Comparison of ENCODE assay signal across 21 mouse cellular contexts in the genomic region with DNA sequence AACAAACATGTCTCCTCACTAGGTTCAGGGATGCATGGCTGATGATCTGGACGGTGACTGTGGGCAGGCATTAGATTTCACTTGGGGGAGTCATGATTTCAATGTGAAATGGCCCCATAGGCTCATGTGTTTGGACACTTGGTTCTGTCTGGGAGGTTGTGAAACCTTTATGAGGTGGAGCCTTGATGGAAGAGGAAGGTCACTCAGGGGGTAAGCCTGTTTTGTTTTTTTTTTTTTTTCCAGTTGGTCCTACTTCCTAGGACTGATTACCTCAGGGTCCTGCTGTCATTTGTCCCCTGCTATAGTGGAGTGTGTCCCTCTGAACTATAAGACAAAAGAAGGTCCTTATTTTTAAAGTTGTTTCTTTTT. TPM values are rescaled to one million over a fixed set of nuclear protein-coding genes. Genes with fewer than 3 reads are reported as not detected.
A peak's percentile ranks its signal among the peaks of the same experiment; 100 is the strongest.
DNase-seq lines count a peak whose midpoint lies in the region; ATAC-seq and TF ChIP-seq lines count a peak whose summit lies in the region.
"Had no signal": no experiment of that assay in that cellular context is flagged by ENCODE, and none has a peak within 500 bp of the region (broad histone marks: within the 10 kb centered on the region; RNA-seq: fewer than 3 reads in every experiment).

No protein-coding gene starts in this region.

- intact Hi-C loops in heart, postnatal 14 days (cut with DNase I), result no loop called here

- no peak overlapping the region for H3K4me3 ChIP-seq in kidney, embryonic 16.5 days (ENCODE audit: low read length)
- H3K4me3 ChIP-seq in CH12.LX (replicated peaks in 1 of 3; ENCODE audit: low read depth in 2 of 3, low read length in 2 of 3, poor library complexity in 1 of 3), result no peak overlapping the region
- H3K4me3 ChIP-seq in liver, embryonic 12.5 days, result no peak overlapping the region
- H3K4me3 ChIP-seq: embryonic facial prominence, embryonic 10.5 days; forebrain, embryonic 13.5 days; gastrocnemius, adult 2 months; heart, embryonic 10.5 days had no signal

- no peak for TF ChIP-seq CTCF in CH12.LX (conservative IDR thresholded peaks at IDR 0.05 in 1 of 2, IDR thresholded peaks at IDR 0.05 in 1 of 2; ENCODE audit: low read depth in 2 of 2, low read length in 2 of 2)

- peak; percentile 44 for DNase-seq in heart, adult 11 months
- DNase-seq in heart, postnatal 14 days, result no peak
- DNase-seq in kidney, postnatal 25 days, result no peak
- no peak for DNase-seq in CH12.LX (ENCODE audit: extremely low read depth)
- DNase-seq in urinary bladder, adult 18-20 months (ENCODE audit: low spot score in 2 of 2), result no peak
- DNase-seq: adrenal gland, adult 2 months; adrenal gland, postnatal 36 days; cerebellum, adult 2 months; cerebellum, postnatal 10 days; forebrain, postnatal 0 days; gastrocnemius, adult 2 months; gastrocnemius, postnatal 25 days; heart, adult 18-20 months; heart, postnatal 10 days had no signal

- no peaks in the 10 kb centered on the region for H3K79me2 ChIP-seq in CH12.LX (replicated peaks; ENCODE audit: control insufficient read depth, extremely low read depth, insufficient read depth, poor library complexity, severe bottlenecking)

- peaks cover 3% of the 10 kb centered on the region for H3K9me3 ChIP-seq in kidney, embryonic 16.5 days (ENCODE audit: low read length)
- H3K9me3 ChIP-seq in CH12.LX (replicated peaks; ENCODE audit: low read length), result peaks cover 3% of the 10 kb centered on the region
- H3K9me3 ChIP-seq in liver, embryonic 12.5 days (replicated peaks), result 0 out of 2 replicates have a peak, but pooled peaks cover 3% of the 10 kb centered on the region

- TF ChIP-seq EP300 in CH12.LX (IDR thresholded peaks at IDR 0.05; ENCODE audit: low read length), result no peak

- H3K36me3 ChIP-seq in kidney, embryonic 16.5 days (ENCODE audit: insufficient read depth, low read length), result no peaks in the 10 kb centered on the region
- no peaks in the 10 kb centered on the region for H3K36me3 ChIP-seq in CH12.LX (replicated peaks in 1 of 2; ENCODE audit: control insufficient read depth in 1 of 2, insufficient read depth in 1 of 2, low read length in 1 of 2)
- H3K36me3 ChIP-seq in liver, embryonic 12.5 days, result no peaks in the 10 kb centered on the region
- H3K36me3 ChIP-seq: embryonic facial prominence, embryonic 10.5 days; heart, embryonic 10.5 days had no signal

- no peak overlapping the region for H3K4me2 ChIP-seq in kidney, embryonic 16.5 days (replicated peaks; ENCODE audit: low read depth, low read length)
- H3K4me2 ChIP-seq in CH12.LX (ENCODE audit: insufficient read depth, low read depth, poor library complexity, severe bottlenecking), result no peak overlapping the region
- no peak overlapping the region for H3K4me2 ChIP-seq in liver, embryonic 12.5 days
- H3K4me2 ChIP-seq: forebrain, embryonic 13.5 days had no signal

- TF ChIP-seq RAD21 in CH12.LX (IDR thresholded peaks at IDR 0.05; ENCODE audit: low read depth, low read length), result no peak

- no peak overlapping the region for H3K9ac ChIP-seq in kidney, embryonic 16.5 days (replicated peaks; ENCODE audit: low read length)
- H3K9ac ChIP-seq in CH12.LX (ENCODE audit: insufficient read depth, low read depth), result no peak overlapping the region
- H3K9ac ChIP-seq in liver, embryonic 12.5 days, result no peak overlapping the region
- H3K9ac ChIP-seq: forebrain, embryonic 13.5 days; forebrain, postnatal 0 days had no signal

- H3K27me3 ChIP-seq in kidney, embryonic 16.5 days (ENCODE audit: insufficient read depth, low read length), result no peaks in the 10 kb centered on the region
- no peaks in the 10 kb centered on the region for H3K27me3 ChIP-seq in CH12.LX (replicated peaks)
- peaks cover 11% of the 10 kb centered on the region for H3K27me3 ChIP-seq in liver, embryonic 12.5 days (replicated peaks)
- H3K27me3 ChIP-seq: forebrain, embryonic 13.5 days had no signal

- 0 out of 2 replicates have a peak, but pooled peaks have one; percentile 23 for ATAC-seq in kidney, embryonic 16.5 days (ENCODE audit: low FRiP score, low TSS enrichment)
- peak; percentile 76 for ATAC-seq in megakaryocyte progenitor cell, adult 5-6 weeks (replicated peaks; ENCODE audit: poor library complexity)
- no peak for ATAC-seq in liver, embryonic 12.5 days
- ATAC-seq: forebrain, embryonic 13.5 days; forebrain, postnatal 0 days; hindbrain, postnatal 0 days had no signal

- dilution Hi-C loops in CH12.LX (cut with MboI; ENCODE audit: extremely low pct_ligation_motif_present, extremely low pct_unique_long_range_greater_than_20kb, low sequenced_read_pairs), result no loop called here

- no peak overlapping the region for H3K27ac ChIP-seq in kidney, embryonic 16.5 days (ENCODE audit: low read length)
- no peak overlapping the region for H3K27ac ChIP-seq in CH12.LX (ENCODE audit: insufficient read depth, low read depth)
- H3K27ac ChIP-seq in liver, embryonic 12.5 days, result no peak overlapping the region
- H3K27ac ChIP-seq: embryonic facial prominence, embryonic 10.5 days; forebrain, embryonic 13.5 days; gastrocnemius, adult 2 months; heart, embryonic 10.5 days; hindbrain, postnatal 0 days had no signal

- H3K4me1 ChIP-seq in kidney, embryonic 16.5 days (ENCODE audit: insufficient read depth, low read length), result no peaks in the 10 kb centered on the region
- H3K4me1 ChIP-seq in CH12.LX (ENCODE audit: control insufficient read depth in 1 of 2, insufficient read depth in 2 of 2), result peaks cover 4 to 15% of the 10 kb centered on the region in 2 experiments; a peak in 3 of 4 replicates
- no peaks in the 10 kb centered on the region for H3K4me1 ChIP-seq in liver, embryonic 12.5 days
- H3K4me1 ChIP-seq: forebrain, embryonic 13.5 days; heart, embryonic 10.5 days had no signal

- TF ChIP-seq POLR2A in CH12.LX (IDR thresholded peaks at IDR 0.05; ENCODE audit: low read depth, low read length), result no peak

- 38% methylated on average over 1 of the region's 1 CpGs for WGBS in kidney, embryonic 16.5 days
- WGBS in liver, embryonic 12.5 days (ENCODE audit: insufficient replicate concordance), result 64% methylated on average over 1 of the region's 1 CpGs

- in situ Hi-C loops in CH12.LX (cut with MboI; ENCODE audit: low pct_ligation_motif_present, low pct_unique_long_range_greater_than_20kb, low sequenced_read_pairs), result no loop called here

TF ChIP-seq in CH12.LX, 34 proteins besides CTCF, POLR2A, EP300 and RAD21:
- TF ChIP-seq ZKSCAN1 (IDR thresholded peaks at IDR 0.05; ENCODE audit: borderline replicate concordance, low read depth, low read length) (no peak), UBTF (IDR thresholded peaks at IDR 0.05; ENCODE audit: low read depth, low read length) (no peak), JUND (conservative IDR thresholded peaks at IDR 0.05; ENCODE audit: low read depth, low read length) (no peak), ZNF384 (IDR thresholded peaks at IDR 0.05; ENCODE audit: low read depth, low read length) (peak; percentile 74)

RNA-seq across cellular contexts. Expression of a gene that starts 33.1 kb away (rescaled TPM):
- 10 to 100 TPM; 16.3 to 17.0 TPM for total RNA-seq in heart, postnatal 14 days (2021)
- polyA plus RNA-seq in kidney, embryonic 16.5 days (2015; fragmentation: Nextera tagmentation; extraction: Ambion mirVana), result 9.9 and 10.6 TPM in 2 replicates
- total RNA-seq in CH12.LX (2012; rRNA removed), result 13.6 and 17.4 TPM in 2 replicates
- 7.7 and 9.2 TPM in 2 replicates for total RNA-seq in CH12.LX (2014; rRNA removed)
- 10.6 and 11.5 TPM in 2 replicates for polyA plus RNA-seq in CH12.LX (2012; ENCODE audit: insufficient read length, low read depth)
- total RNA-seq in megakaryocyte progenitor cell, adult 5-6 weeks (2015), result 1.2 and 2.4 TPM in 2 replicates
- 0.41 and 1.5 TPM in 2 replicates for total RNA-seq in megakaryocyte progenitor cell, adult 5-6 weeks (2017)
- polyA plus RNA-seq in liver, embryonic 12.5 days (2016; fragmentation: Nextera tagmentation; extraction: Ambion mirVana), result 4.7 and 4.8 TPM in 2 replicates

RNA-seq across cellular contexts. Expression of a gene that starts 49.7 kb away (rescaled TPM):
- total RNA-seq in heart, postnatal 14 days (2021), result 10 to 100 TPM; 19.6 to 28.0 TPM
- 14.1 TPM in 2 replicates for polyA plus RNA-seq in kidney, embryonic 16.5 days (2015; fragmentation: Nextera tagmentation; extraction: Ambion mirVana)
- total RNA-seq in CH12.LX (2012; rRNA removed) (1.3 and 2.1 TPM in 2 replicates), CH12.LX (2014; rRNA removed) (not detected in 2 replicates)
- 0.11 and 0.29 TPM in 2 replicates for polyA plus RNA-seq in CH12.LX (2012; ENCODE audit: insufficient read length, low read depth)
- total RNA-seq in megakaryocyte progenitor cell, adult 5-6 weeks (2015), result 0.15 TPM in 1 of 2 replicates, not detected in the other
- not detected in 2 replicates for total RNA-seq in megakaryocyte progenitor cell, adult 5-6 weeks (2017)
- polyA plus RNA-seq in liver, embryonic 12.5 days (2016; fragmentation: Nextera tagmentation; extraction: Ambion mirVana), result 7.0 and 8.1 TPM in 2 replicates

Comparison
In these comparisons a context has a peak if more than half of its experiments do, and no peak if none do; other contexts are left out.
1. RNA of a gene that starts 49.7 kb away (total RNA-seq): 19.6 to 28.0 TPM in heart, postnatal 14 days; 1.3 to 2.1 TPM in CH12.LX and 0.15 TPM in megakaryocyte progenitor cell, adult 5-6 weeks; every median in the first group is over 4 times any median in the second.